Mouse (Mus musculus) midbrain, embryonic 12.5 days (tissue): ENCODE results near the gene Dcaf1. TPM values are rescaled to one million over a fixed set of nuclear protein-coding genes. Genes with fewer than 3 reads are reported as not detected.

Experiments
- ATAC-seq: fragments of 200-750 bp; cut with Nextera tagmentation; 2 replicates; pipeline ENCODE4 v1.8.0; 2017; ENCODE audit warnings: low read depth, moderate TSS enrichment, moderate library complexity; ENCODE audit not compliant: low FRiP score
- H3K27ac ChIP-seq: fragments of 300-500 bp; sonication (generic); replicated peaks from 2 replicates; pipeline ENCODE4 v1.5.1; 2016; ENCODE audit warnings: mild to moderate bottlenecking
- H3K27me3 ChIP-seq: fragments of 300-500 bp; sonication (generic); 2 replicates; pipeline ENCODE4 v1.6.1; 2016; ENCODE audit warnings: mild to moderate bottlenecking
- H3K36me3 ChIP-seq: fragments of 300-500 bp; sonication (generic); 2 replicates; pipeline ENCODE4 v1.6.1; 2016
- H3K4me1 ChIP-seq: fragments of 300-500 bp; sonication (generic); 2 replicates; pipeline ENCODE4 v1.6.1; 2016
- H3K4me2 ChIP-seq: fragments of 300-500 bp; sonication (generic); replicated peaks from 2 replicates; pipeline ENCODE4 v1.6.1; 2016; ENCODE audit warnings: mild to moderate bottlenecking, moderate library complexity
- H3K4me3 ChIP-seq: fragments of 300-500 bp; sonication (generic); 2 replicates; pipeline ENCODE4 v1.5.1; 2016; ENCODE audit warnings: mild to moderate bottlenecking
- H3K9ac ChIP-seq: fragments of 300-500 bp; sonication (generic); replicated peaks from 2 replicates; pipeline ENCODE4 v1.6.1; 2016; ENCODE audit warnings: mild to moderate bottlenecking, moderate library complexity
- H3K9me3 ChIP-seq: fragments of 300-500 bp; sonication (generic); 2 replicates; pipeline ENCODE4 v1.6.1; 2016; ENCODE audit warnings: mild to moderate bottlenecking
- WGBS: fragments of 180-500 bp; shearing (Covaris S2); methylation state at CpG from one replicate; pipeline ENCODE4 v1.1.7; 2016; 5-methylcytosine and 5-hydroxymethylcytosine counted together
- polyA plus RNA-seq: library from polyadenylated mRNA; unstranded; fragments of >200 nt; fragmentation: Nextera tagmentation; extraction: Ambion mirVana; gene quantifications from 2 replicates; pipeline ENCODE4 v1.2.1, GENCODE M21; 2016

The Dcaf1 gene
- polyA plus RNA-seq, result 26.8 and 35.3 TPM in 2 replicates

DNA sequence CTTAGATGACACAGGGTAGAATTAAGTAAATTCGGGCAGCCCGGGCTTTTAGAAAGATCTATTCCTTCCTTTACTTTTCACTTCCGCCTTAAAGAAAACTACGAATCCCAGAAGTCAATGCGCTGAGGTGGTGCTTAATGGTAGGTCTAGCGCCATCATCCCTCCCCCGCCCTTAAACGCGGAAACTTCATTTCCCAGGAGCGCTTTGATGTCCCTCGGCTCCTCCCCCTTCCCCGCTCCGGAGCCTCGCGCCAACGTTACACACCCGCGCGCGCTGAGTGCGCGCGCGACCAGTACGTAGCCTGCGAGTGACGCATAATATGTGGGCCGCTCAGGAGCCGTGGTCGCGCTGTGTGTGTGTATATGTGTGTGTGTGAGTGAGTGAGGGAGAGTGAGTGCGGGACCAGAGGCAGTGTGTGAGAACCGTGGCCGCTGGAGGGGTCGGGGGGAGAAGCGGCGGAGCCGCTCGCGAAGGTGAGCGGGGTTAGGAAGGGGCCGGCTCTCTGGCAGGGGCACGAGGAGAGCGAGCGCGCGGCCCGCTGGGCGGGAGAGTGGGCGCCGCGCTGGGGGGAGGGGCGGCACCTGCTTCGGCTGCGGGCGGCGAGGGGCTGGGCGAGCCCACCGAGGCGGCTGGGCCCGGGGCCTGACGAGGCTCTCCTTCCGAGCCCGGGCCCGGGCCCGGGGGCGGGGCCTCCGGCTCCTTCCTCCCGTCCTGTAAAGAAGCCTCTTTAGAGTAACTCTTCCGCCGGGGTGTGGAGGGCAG lies at the start of gene Dcaf1:
Dcaf1 (plus strand) TSS at position 257 of the 763 bp plus-strand sequence.
- no peaks in the 10 kb centered on the region for H3K36me3 ChIP-seq
- ATAC-seq, result peak; percentile 96
- peak within 1 kb of the TSS; percentile 91 for H3K4me3 ChIP-seq
- no peaks in the 10 kb centered on the region for H3K9me3 ChIP-seq
- peak within 1 kb of the TSS; percentile 83 for H3K9ac ChIP-seq
- peak within 1 kb of the TSS; percentile 91 for H3K27ac ChIP-seq
- no peaks in the 10 kb centered on the region for H3K27me3 ChIP-seq
- WGBS, result under 1% methylated on average over 52 of the region's 71 CpGs
- peak within 1 kb of the TSS; percentile 80 for H3K4me2 ChIP-seq
- 0 out of 2 replicates have a peak, but pooled peaks cover 5% of the 10 kb centered on the region for H3K4me1 ChIP-seq

DNA sequence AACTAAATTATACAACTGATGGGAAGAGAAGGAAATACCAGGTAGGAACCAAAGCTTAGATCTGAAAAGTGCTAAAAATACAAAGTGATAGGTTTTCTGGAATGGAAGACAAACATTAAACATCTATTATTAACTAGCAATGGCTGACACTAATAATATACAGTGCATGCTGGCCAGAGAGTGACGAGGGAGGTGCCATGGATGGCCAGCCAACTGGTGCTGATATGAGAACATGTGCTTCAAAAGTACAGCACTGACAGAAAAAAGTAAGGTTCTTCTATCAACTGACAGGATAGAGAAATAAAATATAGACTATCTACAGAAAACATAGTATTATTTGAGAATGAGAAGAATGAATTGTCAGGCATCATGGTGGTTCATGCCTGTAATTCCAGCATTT lies 45.6 kb upstream of the Dcaf1 start:
- no peak overlapping the region for H3K27ac ChIP-seq
- ATAC-seq, result no peak
- H3K4me2 ChIP-seq, result no peak overlapping the region
- no peaks in the 10 kb centered on the region for H3K4me1 ChIP-seq
- no peak overlapping the region for H3K4me3 ChIP-seq
- 94% methylated on average over 1 of the region's 1 CpGs for WGBS
- H3K9me3 ChIP-seq, result no peaks in the 10 kb centered on the region
- no peak overlapping the region for H3K9ac ChIP-seq
- H3K36me3 ChIP-seq, result no peaks in the 10 kb centered on the region
- no peaks in the 10 kb centered on the region for H3K27me3 ChIP-seq

DNA sequence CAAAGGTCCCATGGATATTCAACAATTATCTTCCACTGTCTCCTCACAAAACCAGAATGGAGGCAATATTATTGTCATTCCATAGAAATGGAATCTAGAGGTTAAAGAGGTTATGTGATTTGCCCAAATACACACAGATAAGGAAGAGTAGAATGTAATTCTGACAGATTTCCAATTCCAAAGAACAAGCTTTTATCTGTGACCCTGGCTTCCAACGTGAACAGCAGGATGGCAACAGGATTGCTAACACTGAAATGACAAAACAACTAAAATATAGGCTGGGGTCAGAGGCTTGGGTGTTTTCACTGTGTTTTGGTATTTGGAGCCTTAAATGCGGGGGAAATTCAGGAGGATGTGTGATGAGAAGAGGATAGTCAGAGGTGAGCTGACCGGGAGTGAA lies 44.3 kb upstream of the Dcaf1 start:
- H3K4me1 ChIP-seq, result no peaks in the 10 kb centered on the region
- no peak overlapping the region for H3K27ac ChIP-seq
- no peak for ATAC-seq
- H3K9me3 ChIP-seq, result no peaks in the 10 kb centered on the region
- H3K27me3 ChIP-seq, result no peaks in the 10 kb centered on the region
- H3K9ac ChIP-seq, result no peak overlapping the region
- 92% methylated on average over 3 of the region's 3 CpGs for WGBS
- H3K4me2 ChIP-seq, result no peak overlapping the region
- H3K36me3 ChIP-seq, result no peaks in the 10 kb centered on the region
- H3K4me3 ChIP-seq, result no peak overlapping the region

DNA sequence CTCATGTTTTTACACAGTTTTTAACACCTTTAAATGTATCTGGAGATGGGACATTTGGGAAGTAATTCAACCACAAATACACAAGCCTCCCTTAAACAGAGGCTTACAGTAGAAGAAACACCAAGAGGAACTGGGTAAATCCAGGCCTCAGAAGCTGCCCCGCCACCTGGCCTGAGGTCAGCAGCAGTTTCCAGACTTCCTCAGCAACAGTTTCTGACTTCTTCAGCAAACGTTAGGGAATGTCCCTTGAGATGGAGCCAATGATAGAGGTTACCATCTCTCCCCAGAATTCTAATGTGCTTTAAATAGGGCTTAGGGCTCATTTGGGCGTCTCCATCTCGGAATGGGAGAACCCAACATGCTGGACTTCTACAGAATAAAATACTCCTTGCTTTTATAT lies 43.4 kb upstream of the Dcaf1 start:
- no peak for ATAC-seq
- Histone ChIP-seq H3K4me3 (no peak overlapping the region), H3K9ac (no peak overlapping the region), H3K27me3 (no peaks in the 10 kb centered on the region), H3K9me3 (no peaks in the 10 kb centered on the region), H3K4me2 (no peak overlapping the region), H3K27ac (no peak overlapping the region), H3K36me3 (no peaks in the 10 kb centered on the region), H3K4me1 (no peaks in the 10 kb centered on the region)
- 90% methylated on average over 4 of the region's 4 CpGs for WGBS

DNA sequence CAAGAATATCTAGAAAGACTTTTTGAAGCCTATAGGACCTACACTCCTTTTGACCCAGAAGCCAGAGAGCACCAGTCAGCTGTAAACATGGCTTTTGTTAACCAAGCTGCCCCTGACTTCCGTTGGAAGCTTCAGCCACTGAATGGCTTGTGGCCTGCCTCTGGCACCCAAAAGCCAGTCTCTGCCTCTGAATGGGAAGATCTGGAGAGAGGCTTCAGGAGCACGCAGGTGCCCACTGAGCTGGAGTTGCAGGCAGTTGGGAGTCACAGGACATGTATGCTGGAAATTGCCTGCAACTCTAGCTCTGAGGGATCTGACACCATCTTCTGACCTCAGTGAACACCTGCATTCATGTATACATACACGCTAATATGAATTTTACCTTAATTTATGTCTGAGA lies 41.6 kb upstream of the Dcaf1 start:
- H3K9ac ChIP-seq, result no peak overlapping the region
- no peak for ATAC-seq
- no peak overlapping the region for H3K27ac ChIP-seq
- H3K4me1 ChIP-seq, result no peaks in the 10 kb centered on the region
- H3K36me3 ChIP-seq, result no peaks in the 10 kb centered on the region
- no peak overlapping the region for H3K4me2 ChIP-seq
- no peaks in the 10 kb centered on the region for H3K9me3 ChIP-seq
- H3K4me3 ChIP-seq, result no peak overlapping the region
- WGBS, result 85% methylated on average over 3 of the region's 3 CpGs
- no peaks in the 10 kb centered on the region for H3K27me3 ChIP-seq

DNA sequence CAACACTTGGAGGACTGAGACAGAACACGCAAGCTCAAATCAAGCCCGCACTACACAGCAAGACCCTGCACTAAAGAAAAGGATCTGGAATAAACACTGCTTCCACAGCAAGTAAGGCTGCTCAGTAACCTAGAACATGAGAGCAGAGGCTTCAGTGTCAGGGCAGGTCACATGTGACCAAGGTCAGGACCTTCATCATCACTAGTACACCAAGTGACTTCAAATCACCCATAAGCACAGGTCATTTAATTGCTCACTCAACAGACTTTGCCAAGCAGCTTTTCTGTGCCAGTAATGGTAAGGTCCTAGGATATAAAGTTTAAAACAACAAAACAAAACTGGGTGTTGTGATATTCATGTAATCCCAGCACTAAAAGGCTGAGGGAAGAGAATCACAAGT lies 38.1 kb upstream of the Dcaf1 start:
- no peak for ATAC-seq
- Histone ChIP-seq H3K9me3 (no peaks in the 10 kb centered on the region), H3K36me3 (no peaks in the 10 kb centered on the region), H3K27ac (no peak overlapping the region), H3K27me3 (no peaks in the 10 kb centered on the region), H3K4me2 (no peak overlapping the region), H3K4me3 (no peak overlapping the region), H3K9ac (no peak overlapping the region), H3K4me1 (peaks cover 10% of the 10 kb centered on the region)
- WGBS, result 98% methylated on average over 2 of the region's 2 CpGs

DNA sequence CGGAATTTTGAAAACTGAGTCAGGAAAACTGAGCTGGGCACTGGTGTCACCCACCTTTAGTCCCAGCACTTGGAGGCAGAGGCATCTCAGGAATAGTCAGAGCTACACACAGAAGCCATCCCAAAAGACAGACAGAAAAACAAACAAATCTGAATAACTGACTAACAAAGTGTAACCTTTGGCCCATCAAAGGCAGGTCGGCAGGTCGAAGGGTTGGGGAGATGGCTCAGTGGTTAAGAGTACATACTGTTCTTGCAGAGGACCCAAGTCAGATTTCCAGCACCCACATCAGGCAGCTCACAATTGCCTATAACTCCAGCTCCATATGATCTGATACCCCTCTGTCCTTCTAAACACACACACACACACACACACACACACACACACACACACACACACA lies 36.5 kb upstream of the Dcaf1 start:
- no peak overlapping the region for H3K27ac ChIP-seq
- H3K27me3 ChIP-seq, result no peaks in the 10 kb centered on the region
- no peak overlapping the region for H3K4me3 ChIP-seq
- H3K9ac ChIP-seq, result no peak overlapping the region
- ATAC-seq, result no peak
- H3K4me2 ChIP-seq, result no peak overlapping the region
- H3K4me1 ChIP-seq, result peaks cover 14% of the 10 kb centered on the region
- WGBS, result 90% methylated on average over 3 of the region's 3 CpGs
- H3K36me3 ChIP-seq, result no peaks in the 10 kb centered on the region
- H3K9me3 ChIP-seq, result no peaks in the 10 kb centered on the region

DNA sequence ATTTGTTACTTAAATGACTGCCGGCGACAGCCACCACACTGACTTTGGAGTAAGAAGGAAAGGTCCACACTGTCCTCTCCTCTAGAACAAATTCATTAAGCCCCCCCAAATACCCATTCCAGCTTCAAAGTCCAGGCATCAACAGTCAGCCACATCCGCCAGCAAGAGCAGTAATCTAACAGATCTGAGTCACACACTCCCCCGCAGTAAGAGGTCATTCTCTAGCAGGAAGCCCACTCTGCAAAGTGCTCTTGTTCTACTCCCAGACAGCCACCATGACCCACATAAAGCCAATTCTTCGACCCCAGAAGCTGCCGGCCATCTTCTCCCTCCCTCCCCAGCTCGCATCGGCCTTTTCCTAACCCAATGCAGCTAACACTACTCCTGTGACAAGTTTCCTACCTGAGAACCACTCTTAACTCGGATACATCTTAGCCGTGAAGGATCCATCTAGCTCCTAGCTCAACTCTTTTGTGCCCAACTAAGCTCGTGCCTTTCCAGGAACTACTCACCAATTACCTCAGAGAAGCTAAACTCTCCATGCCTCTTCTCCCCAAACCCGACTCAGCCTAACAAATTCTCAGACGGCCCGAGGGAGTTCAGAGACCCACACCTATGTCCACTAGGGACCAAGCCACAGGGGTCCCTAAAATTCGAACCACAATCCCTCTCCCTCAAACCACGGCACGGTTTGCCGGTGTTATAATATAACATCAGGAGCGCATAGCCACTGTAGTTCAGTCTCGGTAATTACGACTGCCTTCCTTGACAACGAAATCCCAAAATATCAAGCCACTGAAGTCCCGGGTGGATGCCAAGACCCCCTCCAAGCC lies 33.5 kb upstream of the Dcaf1 start:
- Histone ChIP-seq H3K4me3 (peak overlapping the region; percentile 82), H3K36me3 (no peaks in the 10 kb centered on the region), H3K9ac (peak overlapping the region; percentile 97), H3K27ac (peak overlapping the region; percentile 88), H3K9me3 (no peaks in the 10 kb centered on the region), H3K27me3 (no peaks in the 10 kb centered on the region), H3K4me2 (peak overlapping the region; percentile 93), H3K4me1 (peaks cover 14% of the 10 kb centered on the region)
- 9% methylated on average over 23 of the region's 23 CpGs for WGBS
- no peak for ATAC-seq

DNA sequence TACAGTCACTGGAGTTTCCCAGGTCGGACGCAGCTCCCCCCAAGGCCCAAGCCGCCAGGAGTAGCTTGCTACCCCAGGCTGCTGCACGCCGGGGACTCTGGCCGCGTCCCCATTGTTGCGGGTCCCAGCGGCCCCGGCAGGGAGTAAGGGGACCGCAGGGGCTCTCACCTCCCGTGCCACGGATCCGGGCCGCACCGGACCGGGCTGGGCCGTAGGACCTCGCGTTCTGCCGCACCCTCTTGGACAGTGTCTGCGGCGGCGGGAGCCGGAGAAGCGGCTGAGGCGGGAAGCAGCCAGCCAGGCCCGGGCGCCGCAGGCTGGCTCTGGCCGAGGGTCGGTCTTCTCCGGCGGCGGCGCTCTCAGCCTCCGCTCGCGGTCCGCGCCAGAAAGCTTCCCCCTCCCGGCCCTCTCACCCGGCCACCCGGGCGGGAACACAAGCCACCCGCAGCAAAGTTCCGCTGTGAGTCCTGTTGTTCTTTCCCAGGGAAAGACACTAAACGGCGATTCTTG lies 32.8 kb upstream of the Dcaf1 start, which contains the start of gene Rad54l2:
Rad54l2 (minus strand) TSS at position 383 of the 510 bp plus-strand sequence.
- under 1% methylated on average over 47 of the region's 49 CpGs for WGBS
- peaks cover 14% of the 10 kb centered on the region for H3K4me1 ChIP-seq
- H3K4me3 ChIP-seq, result peak within 1 kb of the TSS; percentile 82
- no peaks in the 10 kb centered on the region for H3K36me3 ChIP-seq
- H3K9ac ChIP-seq, result peak within 1 kb of the TSS; percentile 97
- H3K4me2 ChIP-seq, result peak within 1 kb of the TSS; percentile 93
- H3K27ac ChIP-seq, result peak within 1 kb of the TSS; percentile 88
- no peaks in the 10 kb centered on the region for H3K9me3 ChIP-seq
- no peaks in the 10 kb centered on the region for H3K27me3 ChIP-seq
- ATAC-seq, result peak; percentile 90

DNA sequence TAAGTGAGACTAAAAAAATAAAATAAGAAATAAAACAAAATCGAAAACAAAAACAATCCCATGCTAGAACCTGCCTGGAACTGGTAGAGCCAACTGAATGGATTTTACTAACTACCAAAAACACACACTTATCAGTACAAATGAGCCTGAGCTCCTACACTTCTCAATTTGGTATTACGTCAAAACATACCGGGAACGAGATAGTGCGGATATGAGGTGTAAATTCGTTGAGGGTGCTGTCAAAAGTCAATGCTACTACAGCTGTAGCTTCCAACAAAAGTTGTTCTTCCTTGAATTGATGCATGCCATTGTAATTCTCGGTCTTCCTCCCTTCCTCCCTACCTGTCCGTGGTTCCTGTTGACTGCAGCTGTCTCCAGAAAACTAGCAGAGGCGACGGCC lies 32.3 kb upstream of the Dcaf1 start:
- Histone ChIP-seq H3K27me3 (no peaks in the 10 kb centered on the region), H3K4me1 (peaks cover 14% of the 10 kb centered on the region), H3K27ac (0 out of 2 replicates have a peak overlapping the region, but pooled peaks have one; percentile 88), H3K4me2 (peak overlapping the region; percentile 93), H3K9me3 (no peaks in the 10 kb centered on the region), H3K4me3 (peak overlapping the region; percentile 82), H3K9ac (peak overlapping the region; percentile 97), H3K36me3 (no peaks in the 10 kb centered on the region)
- peak; percentile 45 for ATAC-seq
- 17% methylated on average over 10 of the region's 10 CpGs for WGBS

DNA sequence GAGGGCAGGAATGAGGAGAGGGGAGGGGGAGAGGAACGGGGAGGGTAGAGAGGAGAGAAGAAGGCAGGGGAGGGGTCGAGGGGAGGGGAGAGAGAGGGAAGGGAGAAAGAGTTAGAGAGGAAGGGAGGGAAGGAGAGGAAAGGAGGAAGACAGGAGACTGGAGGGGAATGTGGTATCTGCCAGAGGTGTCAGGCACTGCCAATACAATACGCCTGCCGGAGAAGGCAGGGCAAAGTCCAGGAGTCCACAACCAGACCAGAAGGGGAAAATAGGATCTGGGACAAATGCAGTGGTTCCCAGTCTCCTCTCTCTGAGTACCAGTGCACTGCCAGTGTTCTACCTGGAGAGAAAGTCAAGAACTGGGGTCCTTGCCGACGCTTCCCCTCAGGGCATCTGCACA lies 30.8 kb upstream of the Dcaf1 start:
- no peaks in the 10 kb centered on the region for H3K9me3 ChIP-seq
- H3K4me1 ChIP-seq, result peaks cover 14% of the 10 kb centered on the region
- no peaks in the 10 kb centered on the region for H3K27me3 ChIP-seq
- H3K36me3 ChIP-seq, result no peaks in the 10 kb centered on the region
- H3K4me2 ChIP-seq, result no peak overlapping the region
- H3K4me3 ChIP-seq, result no peak overlapping the region
- no peak for ATAC-seq
- WGBS, result 78% methylated on average over 6 of the region's 6 CpGs
- H3K27ac ChIP-seq, result no peak overlapping the region
- no peak overlapping the region for H3K9ac ChIP-seq

DNA sequence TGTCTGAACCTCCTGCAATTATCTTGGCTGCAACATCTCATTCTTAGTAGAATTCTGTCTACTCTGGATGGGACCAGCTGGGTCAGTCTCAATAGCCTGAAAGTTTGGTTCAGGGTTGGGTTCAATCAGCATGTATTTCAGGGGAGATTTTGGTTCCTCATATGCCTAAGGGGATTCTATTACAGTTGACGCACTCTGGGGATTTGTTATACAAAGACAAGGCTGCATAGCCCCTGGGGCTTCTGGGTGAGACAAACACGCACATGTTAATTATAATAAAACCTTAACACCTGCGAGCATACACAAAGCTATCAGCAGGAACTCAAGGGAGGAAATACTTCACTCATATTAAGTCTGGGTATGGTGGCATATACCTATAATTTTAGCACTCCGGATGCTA lies 15.2 kb upstream of the Dcaf1 start:
- Histone ChIP-seq H3K4me1 (no peaks in the 10 kb centered on the region), H3K27ac (no peak overlapping the region), H3K4me3 (no peak overlapping the region), H3K36me3 (no peaks in the 10 kb centered on the region), H3K27me3 (no peaks in the 10 kb centered on the region), H3K9me3 (peaks cover 16% of the 10 kb centered on the region), H3K4me2 (no peak overlapping the region), H3K9ac (no peak overlapping the region)
- WGBS, result 82% methylated on average over 4 of the region's 4 CpGs
- ATAC-seq, result no peak
